Mouse (Mus musculus) v-Abl transformed pro-B cells (cell line): ENCODE data around the gene Scrt2.

Source experiments
- in situ Hi-C, 2 experiments: fragments of 400-800 bp; cut with MboI; formaldehyde crosslinking; loops; one replicate each; pipeline ENCODE4 v1.15.1; 2025; ENCODE audit not compliant: unreplicated experiment in 2 of 2

Scrt2 gene

DNA sequence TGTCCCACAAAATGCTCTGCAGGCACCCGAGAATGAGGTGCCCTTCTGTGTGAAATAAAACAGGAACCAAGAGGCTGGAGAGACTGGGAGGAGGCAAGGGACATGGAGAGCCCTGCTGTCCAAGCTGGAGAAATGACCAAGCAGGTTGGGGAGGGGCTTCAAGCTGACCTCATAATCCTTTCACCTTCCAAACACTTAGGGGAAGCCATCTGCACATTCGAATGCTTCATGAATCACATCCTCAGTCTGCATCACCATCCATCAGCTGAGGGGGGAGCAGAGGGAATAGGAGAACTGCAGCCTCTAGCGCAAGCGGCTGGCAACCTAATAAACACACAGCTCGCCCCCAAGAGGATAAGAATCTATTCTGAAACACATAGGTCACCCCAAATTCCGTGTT, 21.0 kb downstream of the Scrt2 start:
- in situ Hi-C loops: loop anchor here in 1 of 2 experiments (10.0 kb wide), 1 partner anchor 168 kb away; no protein-coding TSS in a partner anchor

DNA sequence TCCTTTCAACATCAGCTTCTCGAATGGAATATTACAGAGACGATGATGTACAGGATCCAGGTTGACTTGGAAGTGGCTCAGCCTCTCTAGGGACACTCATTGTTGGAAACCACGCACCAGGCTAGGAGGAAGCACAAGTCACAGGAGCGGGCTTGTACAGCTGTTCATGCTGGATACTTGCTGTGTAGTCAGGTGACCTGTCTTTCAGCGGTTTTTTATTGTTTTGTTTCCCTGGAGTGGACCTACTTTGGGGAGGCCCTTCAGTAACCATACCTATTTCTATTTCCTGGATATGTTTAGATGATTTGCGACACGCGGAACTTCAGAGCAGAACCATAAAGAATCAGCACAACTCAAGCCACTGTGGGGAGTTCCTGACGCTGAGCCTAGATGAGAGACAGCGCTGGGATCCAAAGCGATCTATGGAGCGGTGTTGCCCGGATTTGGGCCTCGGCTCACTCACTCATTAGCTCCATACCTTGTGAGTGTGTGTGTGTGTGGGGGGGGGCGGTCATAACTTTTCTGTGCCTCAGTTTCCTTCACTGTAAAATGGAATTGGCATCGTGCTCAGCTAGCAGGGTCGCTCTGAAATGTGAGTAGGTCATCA, 23.5 kb downstream of the Scrt2 start:
- in situ Hi-C loops: loop anchor here in 1 of 2 experiments (10.0 kb wide), 1 partner anchor 170 kb away; no protein-coding TSS in a partner anchor

GRCm38 (mm10) chr2:152105318-152106224, 24.2 kb downstream of the Scrt2 start, which contains the start of gene Srxn1:
TSS of gene Srxn1 (plus strand) at chr2:152105516.
- in situ Hi-C loops: loop anchor here in 1 of 2 experiments (10.0 kb wide), 1 partner anchor 171 kb away; no protein-coding TSS in a partner anchor

- in situ Hi-C loops: loop anchor here in 1 of 2 experiments (10.0 kb wide), 1 partner anchor 171 kb away; no protein-coding TSS in a partner anchor
Observed at GRCm38 (mm10) chr2:152106225-152106595, 24.9 kb downstream of the Scrt2 start.

- in situ Hi-C loops: loop anchor here in 1 of 2 experiments (10.0 kb wide), 1 partner anchor 172 kb away; no protein-coding TSS in a partner anchor
Observed at GRCm38 (mm10) chr2:152106597-152106996, 25.3 kb downstream of the Scrt2 start.

DNA sequence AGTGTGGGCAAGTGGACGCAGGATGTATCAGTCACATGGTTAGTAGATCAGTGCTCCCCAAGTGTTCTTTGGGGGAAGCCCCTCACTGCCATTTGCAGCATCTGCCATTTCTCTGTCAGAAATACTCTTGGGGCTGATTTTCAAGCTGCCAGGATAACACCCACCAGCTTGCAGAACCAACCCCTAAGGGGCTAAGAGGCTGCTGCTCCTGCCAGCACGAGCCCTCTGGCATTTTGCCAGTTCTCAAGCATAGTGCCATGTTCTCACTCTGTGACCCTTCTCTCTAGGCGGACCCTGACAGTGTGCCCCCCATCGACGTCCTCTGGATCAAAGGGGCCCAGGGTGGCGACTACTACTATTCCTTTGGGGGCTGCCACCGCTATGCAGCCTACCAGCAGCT, 27.4 kb downstream of the Scrt2 start:
- in situ Hi-C loops: loop anchor here in 1 of 2 experiments (10.0 kb wide), 1 partner anchor 174 kb away; no protein-coding TSS in a partner anchor

GRCm38 (mm10) chr2:152109386-152109785, 28.1 kb downstream of the Scrt2 start:
- in situ Hi-C loops: loop anchor here in 1 of 2 experiments (10.0 kb wide), 1 partner anchor 175 kb away; no protein-coding TSS in a partner anchor

DNA sequence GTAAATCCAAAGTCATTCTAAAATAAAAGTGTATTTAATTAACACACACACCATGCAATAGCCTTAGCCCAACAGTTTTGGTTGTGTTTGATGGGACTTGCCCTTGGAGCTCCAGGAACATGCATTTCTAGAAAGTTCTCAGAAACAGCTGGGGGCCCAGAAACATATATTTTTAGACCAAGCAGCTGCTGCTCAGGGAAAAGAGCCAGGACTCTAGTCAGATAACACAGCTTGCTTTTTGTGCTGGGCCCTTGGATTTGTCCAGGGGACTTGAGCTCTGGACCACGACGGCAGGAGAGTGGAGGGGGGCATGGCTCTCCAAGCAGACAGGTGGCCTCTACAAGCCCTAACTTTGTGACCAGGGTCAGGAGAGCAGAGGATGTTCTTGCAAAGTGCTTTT, 30.0 kb downstream of the Scrt2 start:
- in situ Hi-C loops: loop anchor here (5.0 kb wide), 2 partner anchors 86 to 256 kb away; no protein-coding TSS in a partner anchor

DNA sequence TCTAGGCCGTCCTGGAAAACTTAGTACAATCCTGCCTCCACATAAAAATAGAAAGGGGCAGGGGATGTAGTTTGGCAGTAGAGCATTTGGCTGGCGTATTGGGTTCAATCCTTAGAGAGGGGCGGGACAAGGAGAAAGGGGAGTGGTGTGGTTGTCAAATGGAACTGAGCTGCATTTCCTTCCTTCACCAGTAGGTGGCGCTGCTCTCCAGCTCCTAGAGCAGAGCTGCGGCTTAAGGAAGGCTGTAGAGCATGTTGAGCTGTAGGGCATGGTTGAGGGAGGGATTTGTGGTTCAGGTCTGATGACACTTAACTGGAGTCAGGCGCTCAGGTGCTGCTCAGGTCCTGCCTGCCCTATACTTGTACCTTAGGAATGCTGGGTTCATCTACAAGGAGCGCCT, 30.6 kb downstream of the Scrt2 start:
- in situ Hi-C loops: loop anchor here (5.0 kb wide), 2 partner anchors 85 to 255 kb away; no protein-coding TSS in a partner anchor

DNA sequence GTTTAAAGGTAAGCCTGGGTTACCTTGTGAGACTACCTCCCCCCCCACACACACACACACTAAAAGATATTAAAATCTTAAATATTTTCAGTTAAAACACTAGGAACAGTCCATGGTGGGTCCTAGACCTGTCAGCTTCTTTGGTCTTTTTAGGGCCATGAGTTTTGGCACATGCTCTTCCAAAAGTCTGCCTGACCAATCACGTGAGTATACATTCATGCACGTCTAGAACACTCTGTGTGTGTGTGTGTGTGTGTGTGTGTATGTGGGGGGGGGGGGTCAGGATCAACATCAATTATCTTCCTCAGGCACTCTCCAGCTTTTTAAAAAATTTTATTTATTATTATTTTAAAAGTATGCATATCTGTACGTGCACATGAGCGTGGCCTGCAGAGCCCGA, 31.2 kb downstream of the Scrt2 start:
- in situ Hi-C loops: loop anchor here (5.0 kb wide), 2 partner anchors 85 to 255 kb away; no protein-coding TSS in a partner anchor

GRCm38 (mm10) chr2:152112970-152113369, 31.6 kb downstream of the Scrt2 start:
- in situ Hi-C loops: loop anchor here (5.0 kb wide), 2 partner anchors 84 to 254 kb away; no protein-coding TSS in a partner anchor

- in situ Hi-C loops: loop anchor here (5.0 kb wide), 2 partner anchors 83 to 253 kb away; no protein-coding TSS in a partner anchor
Observed at GRCm38 (mm10) chr2:152114057-152114975, 33.0 kb downstream of the Scrt2 start.

- in situ Hi-C loops: loop anchor here in 1 of 2 experiments (5.0 kb wide), 1 partner anchor 80 kb away; no protein-coding TSS in a partner anchor
Observed at GRCm38 (mm10) chr2:152117694-152118093, 36.4 kb downstream of the Scrt2 start.

DNA sequence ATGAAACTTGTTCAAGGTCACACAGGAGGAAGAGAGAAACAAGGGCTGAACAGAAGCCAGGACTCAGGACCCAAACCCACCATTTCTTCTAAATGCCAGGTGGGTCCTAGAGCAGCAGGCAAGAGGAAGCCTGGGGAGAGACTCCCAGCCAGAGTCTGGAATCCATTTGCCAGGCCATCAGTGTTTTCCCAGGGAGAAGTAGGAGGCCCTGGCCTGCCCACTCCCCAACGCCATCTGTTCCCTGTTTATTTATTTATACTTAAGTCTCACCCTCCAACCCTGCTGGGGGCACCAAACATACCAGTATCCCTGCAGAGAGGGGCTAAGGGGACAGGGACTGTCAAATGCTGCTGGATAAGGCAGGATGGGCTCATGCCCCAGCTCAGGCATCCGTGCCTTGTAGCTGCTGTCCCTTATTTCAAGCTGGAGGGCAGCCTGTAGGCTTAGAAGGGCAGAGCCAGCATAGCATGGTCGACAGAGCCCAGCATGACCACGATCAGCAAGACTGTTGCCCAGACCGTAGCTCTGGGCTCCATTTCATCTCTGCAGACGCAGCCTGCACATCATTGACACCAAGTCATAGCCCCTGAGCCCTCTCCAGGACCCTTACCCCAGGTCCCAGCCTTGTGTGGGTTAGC, 38.0 kb downstream of the Scrt2 start:
- in situ Hi-C loops: loop anchor here in 1 of 2 experiments (5.0 kb wide), 1 partner anchor 78 kb away; no protein-coding TSS in a partner anchor

DNA sequence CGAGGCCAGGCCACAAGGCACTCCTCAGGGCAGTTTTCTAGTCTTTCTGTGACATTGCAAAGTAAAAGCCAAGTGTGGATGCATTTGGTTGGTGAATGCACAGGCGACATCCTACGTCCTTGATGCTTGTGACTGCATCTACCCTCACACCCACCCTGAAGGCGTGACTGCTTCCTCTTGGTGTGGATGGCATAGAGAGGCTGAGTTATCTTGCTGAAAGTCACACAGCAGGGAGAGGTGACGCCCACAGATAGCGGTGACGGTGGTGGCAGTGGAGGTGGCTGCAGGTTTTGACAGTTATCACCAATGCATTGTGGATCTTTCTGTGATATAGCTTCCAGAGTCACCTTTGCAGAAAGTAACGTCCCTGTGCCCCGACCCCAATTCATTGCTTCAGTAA, 41.6 kb downstream of the Scrt2 start:
- in situ Hi-C loops: no loop called here

- in situ Hi-C loops: no loop called here
Observed at GRCm38 (mm10) chr2:152128597-152128996, 47.3 kb downstream of the Scrt2 start.

DNA sequence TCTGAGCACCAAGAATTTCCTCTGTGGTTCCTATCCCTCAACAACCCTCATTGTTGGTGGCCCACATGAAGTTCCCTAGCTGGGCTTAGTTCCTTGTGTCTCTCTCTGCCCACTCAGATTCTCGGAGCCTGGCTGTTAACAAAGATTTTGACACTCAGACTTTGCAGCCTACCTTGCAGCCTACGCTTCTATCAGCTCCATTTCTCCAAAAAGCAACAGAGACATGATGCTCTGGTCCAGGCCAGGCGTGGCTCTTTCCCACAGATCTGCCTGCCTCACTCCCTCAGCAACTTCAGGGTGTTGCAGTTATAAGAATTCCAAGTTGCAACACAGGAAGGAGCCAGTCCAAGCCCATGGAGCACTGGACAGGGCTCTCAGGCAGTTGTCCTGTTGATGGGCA, 48.4 kb downstream of the Scrt2 start:
- in situ Hi-C loops: no loop called here

DNA sequence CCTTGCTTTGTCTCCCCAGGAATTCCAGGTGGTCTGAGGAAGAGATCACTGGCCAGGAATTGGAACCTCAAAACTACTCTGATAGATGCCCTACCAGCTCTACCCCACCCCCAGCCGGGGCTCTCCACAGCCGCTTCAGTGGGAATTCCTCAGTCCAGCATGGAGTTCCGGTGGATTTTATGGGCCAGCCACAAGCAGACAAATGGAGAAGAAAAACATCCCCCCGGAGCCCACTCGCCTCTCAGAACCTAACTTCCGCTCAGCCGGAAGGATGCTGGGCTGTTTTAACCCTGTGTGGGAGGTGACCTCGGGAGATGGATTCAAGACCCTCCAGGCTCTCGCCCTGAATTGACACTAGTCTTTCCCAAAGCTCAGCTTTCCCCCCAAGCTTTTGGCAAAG, 50.7 kb downstream of the Scrt2 start:
- in situ Hi-C loops: no loop called here

DNA sequence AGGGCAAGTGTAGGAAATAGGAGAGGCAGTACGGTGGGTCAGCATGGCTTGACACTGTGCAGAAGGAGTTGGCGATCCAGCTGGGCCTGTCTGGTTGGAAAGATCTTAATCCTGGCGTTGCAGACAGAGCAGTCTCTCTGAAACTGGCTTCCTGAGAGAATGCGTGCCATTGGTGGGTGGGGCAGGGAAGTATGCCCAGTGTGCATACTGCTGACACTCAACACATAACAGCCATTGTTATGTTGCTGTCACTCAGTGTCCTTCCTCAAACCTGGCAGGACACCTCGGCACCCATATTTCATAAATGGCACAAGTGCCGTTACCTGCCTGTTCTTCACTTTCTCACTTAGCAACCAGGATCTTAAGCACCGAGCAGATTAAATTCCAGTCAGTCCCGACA, 51.4 kb downstream of the Scrt2 start:
- in situ Hi-C loops: no loop called here
